Mouse (Mus musculus): Measurements from ENCODE around the gene Gramd1c.

DNA sequence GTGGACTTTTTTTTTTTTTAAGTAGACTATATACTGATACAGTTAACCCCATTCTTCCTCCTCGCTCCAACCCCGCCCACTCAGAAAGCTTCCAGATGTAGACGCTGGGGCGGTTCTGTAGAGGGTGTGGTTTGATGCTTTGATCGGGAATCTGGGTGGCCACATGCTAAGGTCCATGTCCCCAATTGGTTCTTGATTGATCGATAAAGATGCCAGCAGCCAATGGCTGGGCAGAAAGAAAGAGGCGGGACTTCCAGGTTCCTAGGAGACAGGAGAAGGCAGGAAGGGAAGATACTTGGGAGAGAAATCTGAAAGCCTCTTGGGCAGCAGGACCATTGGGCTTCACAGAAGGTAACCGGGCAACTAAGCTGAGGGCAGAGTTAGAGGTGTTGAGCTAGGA lies 7.4 kb downstream of the Gramd1c start:
- TF ChIP-seq CTCF (IDR thresholded peaks at IDR 0.05; ENCODE audit: borderline replicate concordance, control insufficient read depth, extremely low read depth, insufficient read depth, low read length, poor library complexity), result no peak
- no peak for TF ChIP-seq POLR2A (IDR thresholded peaks at IDR 0.05; ENCODE audit: control insufficient read depth, extremely low read depth, insufficient read depth, low read length, poor library complexity)
